Mouse (Mus musculus) CD4-positive, CD25-positive, alpha-beta regulatory T cell, adult 4 months (primary cell): Measurements from ENCODE around the gene Atp4a. TPM values are rescaled to one million over a fixed set of nuclear protein-coding genes. Genes with fewer than 3 reads are reported as not detected.

Experiments used
- ATAC-seq: one replicate; pipeline ENCODE4 v1.8.0; 2017
- polyA plus RNA-seq, 2 experiments: library from polyadenylated mRNA; unstranded; fragments of 100-300 nt; shearing (Covaris generic); gene quantifications; one replicate each; pipeline ENCODE4 v1.2.1; 2017

Gene Atp4a
- not detected for polyA plus RNA-seq

DNA sequence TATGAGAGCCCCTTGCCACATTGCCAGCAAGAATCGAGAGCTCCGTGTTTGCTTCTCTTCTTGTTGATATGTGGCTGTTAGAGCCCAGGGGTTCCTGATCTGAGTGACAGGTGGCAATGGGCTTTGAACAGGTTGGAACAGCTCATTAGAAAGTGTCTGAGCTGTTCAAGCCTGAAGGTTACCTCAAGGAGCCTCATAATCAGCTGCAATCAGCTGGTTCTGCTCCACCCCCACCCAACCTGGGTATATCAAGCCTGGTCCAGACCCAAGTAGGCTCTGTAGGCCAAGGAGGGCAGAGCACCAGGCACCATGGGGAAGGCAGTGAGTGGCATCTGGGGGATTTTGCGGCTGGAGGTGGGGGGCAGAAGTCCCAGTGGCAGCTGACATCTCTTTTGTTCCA, at the start of gene Atp4a:
Gene Atp4a, plus strand, starts transcription at position 268 of the 400 bp plus-strand sequence.
- ATAC-seq: no peak

- ATAC-seq: peak; percentile 97
These were observed 47.3 kb upstream of the Atp4a start, which contains the start of gene Haus5 for GRCm38 (mm10) chr7:30664529-30665200. Gene Haus5 (minus strand): TSS chr7:30664994.

DNA sequence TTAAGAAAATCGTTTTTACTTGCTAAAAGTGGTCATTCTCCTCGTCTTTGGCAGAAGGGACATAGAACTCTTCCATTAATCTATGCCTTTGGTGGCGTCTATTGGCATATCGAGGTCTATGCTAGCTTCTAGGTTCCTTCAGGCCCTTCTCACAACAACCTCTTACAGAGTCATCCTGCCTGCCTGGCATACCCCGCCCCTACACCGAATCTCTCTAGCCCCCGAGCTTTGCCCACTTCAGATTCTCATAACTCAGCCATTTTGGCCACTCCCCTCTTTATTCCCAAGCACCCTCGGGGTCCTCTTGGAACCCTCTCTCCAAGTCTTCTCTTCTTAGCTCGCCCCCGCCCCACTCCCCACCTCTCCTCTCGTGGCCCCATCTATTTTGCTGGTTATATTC, 46.7 kb upstream of the Atp4a start:
- peak; percentile 29 for ATAC-seq

- ATAC-seq: peak; percentile 28
These were observed 42.8 kb upstream of the Atp4a start for GRCm38 (mm10) chr7:30669229-30669628.

DNA sequence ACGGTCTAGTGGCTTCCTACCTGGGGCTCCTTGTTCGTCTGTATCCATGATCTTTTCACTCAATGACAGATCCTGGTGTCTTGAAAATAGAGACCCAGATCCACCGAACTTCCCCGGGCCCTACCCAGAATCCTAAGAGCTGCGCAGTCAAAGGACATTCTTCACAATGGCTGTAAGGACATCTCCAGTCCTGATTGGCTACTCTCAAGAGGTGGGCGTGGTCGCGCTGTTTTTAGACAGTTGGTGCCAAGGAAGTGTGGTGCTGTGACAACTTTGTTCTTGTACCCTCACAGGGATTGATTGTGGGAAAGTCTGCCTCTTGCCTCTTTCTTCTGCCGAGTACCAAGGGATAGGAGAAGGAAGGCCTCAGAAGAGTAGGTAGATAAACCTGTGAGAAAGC, 40.5 kb upstream of the Atp4a start, which contains the start of gene Pmis2:
Gene Pmis2, minus strand, starts transcription at position 126 of the 400 bp plus-strand sequence.
- ATAC-seq: no peak

DNA sequence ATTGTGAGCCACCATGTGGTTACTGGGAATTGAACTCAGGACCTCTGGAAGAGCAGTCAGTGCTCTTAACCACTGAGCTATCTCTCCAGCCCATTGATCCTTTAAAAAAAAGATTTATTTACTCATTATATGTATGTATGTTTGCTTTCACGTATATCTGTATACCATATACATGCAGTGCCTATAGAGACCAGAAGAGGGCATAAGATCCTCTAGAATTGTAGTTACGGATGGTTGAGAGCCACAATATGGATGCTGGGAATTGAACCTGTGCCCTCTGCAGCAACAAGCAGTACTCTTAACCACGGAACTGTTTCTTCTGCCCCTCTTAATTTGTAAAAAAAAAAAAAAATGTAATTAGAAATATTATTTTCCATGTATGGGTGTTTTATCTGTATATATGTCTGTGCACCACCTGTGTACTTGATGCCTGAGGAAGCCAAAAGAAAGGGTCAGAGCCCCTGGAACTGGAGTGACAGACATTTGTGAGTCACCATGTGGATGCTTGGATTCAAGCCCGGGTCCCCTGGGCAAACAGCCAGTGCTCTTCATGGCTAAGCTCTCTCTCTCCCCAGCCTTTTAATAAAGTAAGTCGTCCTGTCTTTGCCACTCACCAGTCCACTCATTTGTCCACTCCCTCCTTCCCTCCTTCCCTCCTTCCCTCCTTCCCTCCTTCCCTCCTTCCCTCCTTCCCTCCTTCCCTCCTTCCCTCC, 33.6 kb upstream of the Atp4a start:
- ATAC-seq: no peak

- ATAC-seq: no peak
These were observed 30.1 kb upstream of the Atp4a start for GRCm38 (mm10) chr7:30681897-30682296.

- no peak for ATAC-seq
These were observed 28.6 kb upstream of the Atp4a start for GRCm38 (mm10) chr7:30683425-30683824.

- no peak for ATAC-seq
These were observed 23.7 kb upstream of the Atp4a start for GRCm38 (mm10) chr7:30688325-30688724.

GRCm38 (mm10) chr7:30698101-30698500, 13.9 kb upstream of the Atp4a start:
- no peak for ATAC-seq

DNA sequence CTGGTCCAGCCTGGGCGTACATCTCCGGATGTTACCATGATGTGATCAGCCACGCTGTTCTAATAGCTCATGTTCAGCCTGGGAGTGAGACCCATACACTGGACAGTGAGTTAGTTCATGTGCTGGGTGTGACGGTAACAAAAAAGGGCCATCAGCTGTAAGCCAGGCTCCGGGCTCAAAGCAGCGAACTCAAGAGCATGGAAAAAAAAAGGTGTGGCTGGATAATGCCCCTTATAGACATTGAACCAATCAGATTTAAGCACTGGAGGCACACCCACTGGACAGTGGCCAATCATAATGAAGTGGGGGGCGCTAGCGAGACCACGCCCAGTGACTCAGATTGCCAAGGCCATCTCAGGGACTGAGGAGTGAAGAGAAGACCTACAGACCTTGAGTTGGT, 13.4 kb upstream of the Atp4a start, which contains the start of gene 2200002J24Rik:
Gene 2200002J24Rik, plus strand, starts transcription at position 338 of the 400 bp plus-strand sequence.
- no peak for ATAC-seq

GRCm38 (mm10) chr7:30706214-30706882, 5.7 kb upstream of the Atp4a start:
- ATAC-seq: no peak

- ATAC-seq: no peak
These were observed 4.6 kb upstream of the Atp4a start for GRCm38 (mm10) chr7:30707441-30707840.

- ATAC-seq: peak; percentile 68
These were observed 5.2 kb downstream of the Atp4a start for GRCm38 (mm10) chr7:30717006-30717715.

GRCm38 (mm10) chr7:30717716-30718046, 5.7 kb downstream of the Atp4a start:
- no peak for ATAC-seq

DNA sequence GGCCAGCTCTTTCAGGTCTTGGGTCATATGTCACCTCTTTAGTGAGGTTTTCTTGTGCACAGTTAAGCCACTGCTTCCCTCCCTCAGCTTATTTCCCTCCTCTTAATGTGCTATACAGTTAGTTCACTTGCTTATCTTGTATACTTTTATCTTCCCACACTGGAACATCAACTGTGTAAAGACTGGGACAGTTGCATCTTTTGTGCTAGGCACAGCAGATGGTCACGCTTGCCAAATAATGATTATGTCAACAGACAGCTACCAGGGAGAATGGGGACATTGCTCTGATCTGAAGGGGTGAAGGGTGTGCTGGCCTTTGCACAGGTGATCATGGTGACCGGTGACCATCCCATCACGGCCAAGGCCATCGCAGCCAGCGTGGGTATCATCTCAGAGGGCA, 7.7 kb downstream of the Atp4a start:
- no peak for ATAC-seq

DNA sequence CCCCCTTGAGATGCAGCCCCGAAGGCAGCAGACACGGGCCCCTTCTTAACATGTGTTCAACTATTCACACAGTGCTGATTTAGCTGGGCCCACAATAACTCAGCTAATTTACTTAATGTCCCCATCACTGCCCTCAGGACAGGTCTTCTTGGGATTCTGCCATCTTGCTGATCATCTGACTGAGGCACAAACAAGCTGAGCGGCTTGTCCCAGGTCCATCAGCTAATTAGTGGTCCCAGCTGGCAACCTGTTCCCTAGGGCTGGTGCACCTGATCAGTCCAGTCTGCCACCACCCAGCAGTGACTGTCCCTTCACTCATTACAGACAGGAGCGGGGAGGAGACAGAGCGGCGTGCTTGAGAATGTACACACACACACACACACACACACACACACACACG, 9.3 kb downstream of the Atp4a start:
- no peak for ATAC-seq

- ATAC-seq: no peak
These were observed 11.4 kb downstream of the Atp4a start for GRCm38 (mm10) chr7:30723274-30723953.

DNA sequence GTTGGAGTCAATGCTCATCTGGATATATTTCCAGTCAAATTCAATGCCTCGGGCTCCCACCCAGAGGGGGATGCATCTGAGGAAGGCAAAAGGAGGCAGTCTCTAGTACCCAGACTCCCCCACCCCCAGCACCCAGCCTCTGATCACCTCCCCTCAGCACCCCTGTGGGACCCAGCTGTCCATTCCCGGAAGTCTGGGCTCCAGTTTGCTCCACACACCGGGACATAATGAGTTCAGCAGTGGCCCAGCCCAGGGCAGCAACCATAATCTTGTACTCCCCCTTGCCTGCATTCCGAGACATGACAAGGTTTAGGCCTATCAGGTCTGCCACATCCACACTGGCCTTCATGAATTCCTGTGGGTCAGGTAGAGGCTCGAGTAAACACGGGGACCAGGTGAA, 16.2 kb downstream of the Atp4a start:
- ATAC-seq: no peak

GRCm38 (mm10) chr7:30728739-30729395, 16.9 kb downstream of the Atp4a start:
- peak; percentile 4 for ATAC-seq

- ATAC-seq: peak; percentile 97
These were observed 17.5 kb downstream of the Atp4a start, which contains the start of gene Tmem147 for GRCm38 (mm10) chr7:30729396-30730063. Gene Tmem147 (minus strand): TSS chr7:30729540.
